Mouse (Mus musculus) v-Abl transformed pro-B cells (cell line): ENCODE data around the gene Psg27.
"Not testable (repeated sequence)": the region's sequence is repeated elsewhere in the genome, so short reads cannot be mapped to it uniquely, and the experiment has no call there.

Experiments used
- in situ Hi-C, 2 experiments: fragments of 400-800 bp; cut with MboI; formaldehyde crosslinking; loops; one replicate each; pipeline ENCODE4 v1.15.1; 2025; ENCODE audit not compliant: unreplicated experiment in 2 of 2

Gene Psg27

GRCm38 (mm10) chr7:18567205-18567604, at the start of gene Psg27:
Gene Psg27, minus strand, starts transcription at chr7:18567305.
- in situ Hi-C loops, result no loop called here

DNA sequence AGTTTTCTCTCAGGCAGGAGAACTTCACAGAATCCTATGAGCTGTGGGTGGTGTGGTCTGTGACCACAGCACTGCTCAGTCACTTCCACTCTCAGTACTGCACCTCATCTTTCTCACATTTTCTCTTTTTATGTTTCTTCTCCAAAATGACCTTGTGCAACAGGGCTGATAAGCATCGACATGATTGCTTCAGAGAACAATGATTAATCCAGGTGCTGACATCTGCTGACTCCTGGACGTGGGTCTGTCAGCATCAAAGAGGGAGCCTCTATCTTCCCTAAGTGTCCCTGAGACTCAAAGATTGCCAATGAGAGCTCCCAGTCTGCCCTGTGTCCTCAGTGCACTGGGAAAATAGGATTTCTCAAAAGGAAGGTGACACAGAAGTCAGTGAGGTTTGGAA, 49.3 kb upstream of the Psg27 start, which contains the start of gene Psg23:
TSS of gene Psg23 (minus strand) at position 101 of the 400 bp plus-strand sequence.
- in situ Hi-C loops, result not testable (repeated sequence)

DNA sequence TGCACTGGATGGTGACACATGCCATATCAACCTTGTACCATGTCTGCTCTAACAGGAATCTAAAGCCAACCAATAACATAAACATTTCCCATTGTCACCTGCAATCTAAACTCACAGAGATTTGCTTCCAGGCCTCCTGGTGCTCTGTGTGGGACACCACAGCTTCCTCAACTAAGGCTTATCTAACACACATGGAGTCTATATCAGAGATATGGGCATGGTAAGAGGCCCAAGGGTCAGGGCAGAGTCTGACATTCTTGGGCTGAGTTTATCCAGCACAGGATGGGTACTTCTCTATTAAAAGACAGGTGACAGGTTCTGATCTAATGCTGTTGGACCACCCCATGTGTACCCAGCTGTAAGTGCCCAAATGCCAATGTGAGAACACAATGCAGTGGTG, 7.3 kb downstream of the Psg27 start:
- in situ Hi-C loops, result no loop called here

DNA sequence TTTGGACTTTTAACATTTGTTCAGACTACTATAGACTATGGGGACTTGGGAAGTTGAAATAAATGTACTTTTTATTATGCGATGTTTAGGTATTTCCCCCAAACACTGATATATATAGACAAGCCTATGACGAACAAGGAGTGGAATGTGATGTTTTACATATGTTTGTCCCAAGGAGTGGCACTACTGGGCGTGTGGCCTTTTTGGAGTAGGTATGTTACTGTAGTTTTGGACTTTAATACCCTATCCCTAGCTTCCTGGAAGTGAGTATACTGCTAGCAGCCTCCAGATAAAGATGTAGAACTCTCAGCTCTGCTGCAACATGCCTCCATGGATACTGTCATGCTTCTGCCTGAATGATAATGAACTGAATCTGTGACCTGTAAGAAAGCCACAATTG, 11.4 kb downstream of the Psg27 start:
- in situ Hi-C loops, result not testable (repeated sequence)

DNA sequence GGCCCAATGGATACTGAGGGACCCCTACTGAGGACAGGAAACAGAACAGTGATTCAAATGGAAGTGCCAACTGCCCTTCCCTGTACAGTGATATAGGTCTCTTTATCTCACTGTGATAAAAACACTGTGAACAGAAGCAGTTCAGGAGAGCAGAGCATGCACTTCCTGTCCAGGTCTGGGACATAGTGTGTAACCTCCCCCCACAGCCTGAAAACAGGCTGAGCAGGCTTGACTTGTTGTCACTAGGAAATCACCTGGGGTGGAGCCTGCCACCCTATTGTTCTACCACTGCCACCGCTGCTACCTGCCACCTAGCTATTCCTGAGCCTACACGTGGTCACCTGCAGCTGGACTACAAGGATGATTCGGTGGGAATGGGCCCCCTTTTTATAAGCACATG, 33.7 kb downstream of the Psg27 start:
- in situ Hi-C loops, result no loop called here

- in situ Hi-C loops, result no loop called here
Observed at GRCm38 (mm10) chr7:18532169-18532568, 34.9 kb downstream of the Psg27 start, which contains the start of gene Psg25. Gene Psg25, minus strand, starts transcription at chr7:18532269.

- in situ Hi-C loops, result no loop called here
Observed at GRCm38 (mm10) chr7:18524668-18525067, 42.4 kb downstream of the Psg27 start.

DNA sequence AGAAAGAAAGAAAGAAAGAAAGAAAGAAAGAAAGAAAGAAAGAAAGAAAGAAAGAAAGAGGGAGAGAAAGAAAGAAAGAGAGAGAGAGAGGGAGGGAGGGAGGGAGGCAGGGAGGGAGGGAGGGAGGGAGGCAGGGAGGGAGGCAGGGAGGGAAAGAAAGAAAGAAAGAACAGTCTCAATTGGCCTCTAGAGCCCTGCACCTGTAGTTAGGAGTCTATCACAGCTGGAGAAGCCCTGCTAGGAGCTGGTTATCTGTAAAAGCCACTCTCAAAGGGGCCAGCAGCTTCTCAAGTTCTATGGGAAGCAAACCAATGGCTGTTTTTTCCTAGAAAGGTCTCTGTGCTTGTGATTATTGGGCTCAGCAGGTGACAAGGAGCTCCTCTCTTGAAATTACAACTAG, 54.3 kb downstream of the Psg27 start:
- in situ Hi-C loops, result not testable (repeated sequence)

DNA sequence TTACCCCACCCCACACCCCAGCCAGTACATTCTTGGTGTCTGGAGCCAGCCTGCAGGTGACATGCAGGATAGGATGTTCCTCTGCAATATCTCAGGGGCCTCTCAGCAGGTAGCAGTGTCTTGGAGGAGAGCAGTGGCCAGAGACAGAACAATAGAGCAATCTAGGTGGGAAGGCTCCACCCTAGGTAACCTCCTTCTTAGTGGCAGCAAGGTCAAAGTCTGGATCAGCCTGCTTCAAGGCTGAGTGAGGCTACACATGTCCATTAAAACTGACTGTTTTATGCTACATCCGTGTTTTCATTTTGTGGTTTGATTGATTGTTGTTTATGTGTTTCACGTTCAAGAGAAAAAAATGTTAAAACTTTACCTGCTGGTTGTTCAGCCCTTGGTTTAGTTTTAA, 54.7 kb downstream of the Psg27 start:
- in situ Hi-C loops, result not testable (repeated sequence)

- in situ Hi-C loops, result no loop called here
Observed at GRCm38 (mm10) chr7:18511479-18511878, 55.6 kb downstream of the Psg27 start.
